Mouse (Mus musculus) limb, embryonic 14.5 days (tissue): Measurements from ENCODE around the gene Lyz1. TPM values are rescaled to one million over a fixed set of nuclear protein-coding genes. Genes with fewer than 3 reads are reported as not detected.
"Not testable (repeated sequence)": the region's sequence is repeated elsewhere in the genome, so short reads cannot be mapped to it uniquely, and the experiment has no call there.

Experiments
- ATAC-seq: fragments of 200-750 bp; cut with Nextera tagmentation; 2 replicates; pipeline ENCODE4 v1.8.0; 2017; ENCODE audit warnings: low read depth, moderate number of reproducible peaks, moderate TSS enrichment; ENCODE audit not compliant: low FRiP score
- DNase-seq: peaks from one replicate; pipeline ENCODE4 v3.0.0-alpha.2; 2015; ENCODE audit warnings: low spot score
- H3K27ac ChIP-seq: fragments of 300-500 bp; sonication (generic); replicated peaks from 2 replicates; pipeline ENCODE4 v1.5.1; 2014; ENCODE audit warnings: low read depth, mild to moderate bottlenecking, low read length, moderate library complexity, mixed read lengths
- H3K27me3 ChIP-seq: fragments of 300-500 bp; sonication (generic); 2 replicates; pipeline ENCODE4 v1.6.1; 2014; ENCODE audit warnings: low read length, mixed read lengths; ENCODE audit not compliant: control insufficient read depth, insufficient read depth
- H3K36me3 ChIP-seq: fragments of 300-500 bp; sonication (generic); 2 replicates; pipeline ENCODE4 v1.6.1; 2014; ENCODE audit warnings: mild to moderate bottlenecking, low read length, moderate library complexity, mixed read lengths; ENCODE audit not compliant: control insufficient read depth, insufficient read depth
- H3K4me1 ChIP-seq: fragments of 300-500 bp; sonication (generic); 2 replicates; pipeline ENCODE4 v1.6.1; 2014; ENCODE audit warnings: antibody characterized with exemption, low read length, mixed read lengths; ENCODE audit not compliant: control insufficient read depth, insufficient read depth
- H3K4me2 ChIP-seq: fragments of 300-500 bp; sonication (generic); replicated peaks from 2 replicates; pipeline ENCODE4 v1.6.1; 2014; ENCODE audit warnings: low read depth, mild to moderate bottlenecking, low read length, moderate library complexity; ENCODE audit not compliant: severe bottlenecking
- H3K4me3 ChIP-seq: fragments of 300-500 bp; sonication (generic); replicated peaks from 2 replicates; pipeline ENCODE4 v1.5.1; 2014; ENCODE audit warnings: low read length
- H3K9ac ChIP-seq: fragments of 300-500 bp; sonication (generic); 2 replicates; pipeline ENCODE4 v1.6.1; 2014; ENCODE audit warnings: mild to moderate bottlenecking, low read depth, low read length, moderate library complexity; ENCODE audit not compliant: severe bottlenecking
- H3K9me3 ChIP-seq: fragments of 300-500 bp; sonication (generic); 2 replicates; pipeline ENCODE4 v1.6.1; 2016; ENCODE audit warnings: low read length; ENCODE audit not compliant: control insufficient read depth
- POLR2A ChIP-seq: fragments of 200-500 bp; IDR thresholded peaks from 2 replicates; pipeline ENCODE4 v1.8.0; 2012; ENCODE audit warnings: inconsistent platforms, mild to moderate bottlenecking, moderate library complexity, borderline replicate concordance; ENCODE audit not compliant: insufficient read depth, insufficient read length; ENCODE audit errors: extremely low read depth
- WGBS: fragments of 180-500 bp; shearing (Covaris S2); extraction: QIAGEN DNeasy Blood & Tissue Kit; methylation state at CpG from one replicate; pipeline ENCODE4 v1.1.7; 2014; 5-methylcytosine and 5-hydroxymethylcytosine counted together
- polyA plus RNA-seq, 2 experiments: library from polyadenylated mRNA; depleted of rRNA in 1 of 2; stranded (reverse) in 1 of 2; unstranded in 1 of 2; fragments of >200 nt; fragmentation: Nextera tagmentation in 1 of 2; extraction: Ambion mirVana in 1 of 2; gene quantifications; 2 replicates each; pipeline versions ENCODE4 v1.2.1 to v1.2.3; 2012 to 2014

Gene Lyz1
- polyA plus RNA-seq, 2 experiments = 0.14 TPM; not detected in 1

DNA sequence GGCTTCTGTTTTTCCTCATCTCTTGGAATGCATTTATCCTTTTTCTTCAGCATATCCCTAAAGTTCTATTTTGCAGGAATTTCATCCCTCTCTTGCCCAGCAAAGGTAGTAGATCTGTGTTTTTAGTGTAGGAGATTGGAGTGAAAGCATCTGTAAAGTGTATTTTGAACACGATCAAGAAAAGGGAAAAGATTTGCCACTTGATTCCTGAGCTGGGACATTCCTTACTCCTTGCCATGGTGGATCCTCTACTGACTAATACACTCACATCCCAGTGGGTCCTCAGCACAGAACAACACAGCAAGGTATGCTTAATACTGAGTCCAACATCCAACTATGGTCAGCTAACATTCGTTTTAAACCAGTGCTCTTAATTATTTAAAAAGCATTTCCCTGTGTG, 10.1 kb downstream of the Lyz1 start:
- no peaks in the 10 kb centered on the region for H3K4me1 ChIP-seq
- H3K27me3 ChIP-seq = no peaks in the 10 kb centered on the region
- no peak overlapping the region for H3K4me2 ChIP-seq
- H3K9me3 ChIP-seq = no peaks in the 10 kb centered on the region
- TF ChIP-seq POLR2A = no peak
- H3K9ac ChIP-seq = no peak overlapping the region
- H3K36me3 ChIP-seq = no peaks in the 10 kb centered on the region
- H3K4me3 ChIP-seq = no peak overlapping the region
- no peak overlapping the region for H3K27ac ChIP-seq
- no peak for ATAC-seq
- 67% methylated on average over 2 of the region's 2 CpGs for WGBS
- no peak for DNase-seq

DNA sequence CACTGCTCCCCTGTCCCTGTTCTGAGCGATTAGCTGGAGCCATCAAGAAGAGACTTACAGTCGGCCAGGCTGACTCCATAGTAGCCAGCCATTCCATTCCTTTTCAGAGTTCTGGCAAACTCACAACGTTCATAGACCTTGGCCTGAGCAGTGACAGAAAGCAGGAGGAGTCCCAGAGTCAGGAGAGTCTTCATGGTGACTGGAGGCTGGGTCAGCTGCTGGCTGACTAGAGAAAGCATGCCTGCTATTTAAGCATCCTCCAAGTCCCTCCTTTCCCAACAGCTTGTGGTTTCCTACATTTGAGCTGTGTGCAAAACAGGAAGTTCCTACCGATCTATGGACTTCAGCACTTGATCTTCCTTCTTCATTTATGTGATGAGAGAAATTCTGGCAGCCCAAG, 10.6 kb downstream of the Lyz1 start, which contains the start of gene Lyz2:
Gene Lyz2 (minus strand): TSS at position 273 of the 400 bp plus-strand sequence.
- 61% methylated on average over 4 of the region's 4 CpGs for WGBS
- Histone ChIP-seq H3K9ac (no peak within 1 kb of the TSS), H3K27ac (no peak within 1 kb of the TSS), H3K9me3 (no peaks in the 10 kb centered on the region), H3K4me2 (no peak within 1 kb of the TSS), H3K36me3 (no peaks in the 10 kb centered on the region), H3K4me3 (no peak within 1 kb of the TSS), H3K4me1 (no peaks in the 10 kb centered on the region), H3K27me3 (no peaks in the 10 kb centered on the region)
- no peak for ATAC-seq
- no peak for DNase-seq
- no peak for TF ChIP-seq POLR2A

DNA sequence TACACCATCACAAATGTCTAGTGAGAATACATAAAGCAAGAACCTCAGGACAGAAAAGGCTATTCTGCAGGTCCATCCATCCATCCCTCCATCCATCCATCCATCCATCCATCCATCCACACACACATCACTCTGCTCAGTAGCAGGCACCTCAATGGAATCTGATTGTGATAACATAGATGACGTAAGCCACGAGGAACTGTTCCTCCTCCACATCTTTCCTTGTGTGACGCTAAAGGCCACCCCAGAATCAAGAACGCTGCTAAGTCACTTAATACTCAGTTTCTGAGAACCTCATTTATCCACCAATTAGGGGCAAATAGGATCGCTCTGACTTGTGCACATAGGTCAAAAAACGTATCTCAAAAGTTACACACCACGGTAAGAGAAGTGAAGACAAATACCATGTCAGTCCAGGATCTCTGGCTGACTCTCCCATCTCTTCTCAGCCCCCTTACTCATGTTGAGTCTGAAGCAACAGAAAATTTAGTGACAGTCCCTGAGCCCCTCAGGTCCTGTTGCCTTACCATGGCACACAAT, 11.2 kb downstream of the Lyz1 start:
- no peaks in the 10 kb centered on the region for H3K4me1 ChIP-seq
- no peak for ATAC-seq
- H3K27me3 ChIP-seq = no peaks in the 10 kb centered on the region
- no peak for DNase-seq
- WGBS = 86% methylated on average over 7 of the region's 7 CpGs
- H3K4me3 ChIP-seq = no peak overlapping the region
- no peak overlapping the region for H3K9ac ChIP-seq
- no peaks in the 10 kb centered on the region for H3K36me3 ChIP-seq
- TF ChIP-seq POLR2A = no peak
- no peaks in the 10 kb centered on the region for H3K9me3 ChIP-seq
- no peak overlapping the region for H3K4me2 ChIP-seq
- H3K27ac ChIP-seq = no peak overlapping the region

DNA sequence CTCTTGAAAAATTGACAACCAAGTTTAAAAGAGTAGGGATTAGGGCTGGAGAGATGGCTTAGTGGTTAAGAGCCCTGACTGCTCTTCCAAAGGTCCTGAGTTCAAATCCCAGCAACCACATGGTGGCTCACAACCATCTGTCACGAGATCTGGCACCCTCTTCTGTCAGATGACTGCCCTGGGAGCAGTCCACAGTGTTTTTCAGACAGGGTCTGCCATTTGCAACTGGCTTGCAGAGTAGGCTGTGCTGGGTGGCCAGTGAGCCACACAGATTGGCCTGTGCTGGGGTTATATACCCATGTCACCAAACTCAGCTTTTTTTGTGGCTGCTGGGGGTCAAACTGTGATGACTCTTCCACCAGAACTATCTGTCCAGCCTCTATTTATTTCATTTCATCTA, 12.7 kb downstream of the Lyz1 start:
- Histone ChIP-seq H3K9ac (no peak overlapping the region), H3K4me3 (no peak overlapping the region), H3K4me1 (no peaks in the 10 kb centered on the region), H3K9me3 (no peaks in the 10 kb centered on the region), H3K27ac (no peak overlapping the region), H3K4me2 (no peak overlapping the region), H3K27me3 (no peaks in the 10 kb centered on the region), H3K36me3 (no peaks in the 10 kb centered on the region)
- DNase-seq = no peak
- no peak for ATAC-seq
- WGBS = 43% methylated on average over 1 of the region's 1 CpGs
- no peak for TF ChIP-seq POLR2A

DNA sequence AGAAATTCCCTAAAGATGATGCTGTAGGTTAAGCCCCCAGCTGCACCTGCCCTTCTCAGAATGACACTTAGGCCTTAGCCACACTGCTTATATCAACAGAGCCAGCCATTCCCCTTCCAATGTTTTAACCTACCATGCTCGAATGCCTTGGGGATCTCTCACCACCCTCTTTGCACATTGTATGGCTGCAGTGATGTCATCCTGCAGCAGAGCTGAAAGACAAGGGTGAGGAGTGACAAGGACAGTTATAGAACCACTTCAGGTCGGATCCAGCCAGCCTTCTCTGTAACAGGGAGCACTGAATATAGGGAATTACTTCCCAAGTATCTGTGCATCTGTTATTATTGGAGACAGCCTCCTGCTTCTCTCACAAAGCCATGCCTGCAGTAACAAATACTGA, 14.2 kb downstream of the Lyz1 start:
- not testable (repeated sequence) for ATAC-seq, H3K27ac ChIP-seq, H3K9me3 ChIP-seq, H3K4me1 ChIP-seq, H3K9ac ChIP-seq, H3K4me3 ChIP-seq, DNase-seq, H3K4me2 ChIP-seq, H3K27me3 ChIP-seq, H3K36me3 ChIP-seq
- WGBS = 49% methylated on average over 2 of the region's 2 CpGs

DNA sequence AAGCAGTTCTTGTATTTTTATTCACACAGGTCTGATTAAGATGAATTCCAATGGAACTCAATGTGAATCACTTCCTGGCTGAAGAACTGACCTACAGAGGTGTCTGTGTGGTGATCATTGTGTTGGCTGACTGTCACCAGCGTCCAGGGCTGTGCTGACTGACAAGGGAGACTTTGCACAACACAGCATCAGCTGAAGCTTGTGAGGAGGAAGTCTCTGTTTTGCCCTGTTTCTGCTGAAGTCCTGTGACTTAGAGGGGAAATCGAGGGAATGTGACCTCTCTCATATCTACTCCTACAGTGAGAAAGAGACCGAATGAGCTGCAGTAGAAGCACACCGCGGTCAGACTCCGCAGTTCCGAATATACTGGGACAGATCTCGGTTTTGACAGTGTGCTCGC, 14.9 kb downstream of the Lyz1 start:
- not testable (repeated sequence) for H3K4me2 ChIP-seq, H3K9me3 ChIP-seq, H3K27ac ChIP-seq, H3K36me3 ChIP-seq, H3K27me3 ChIP-seq, H3K9ac ChIP-seq, H3K4me1 ChIP-seq, H3K4me3 ChIP-seq, DNase-seq, ATAC-seq
- WGBS = 80% methylated on average over 9 of the region's 9 CpGs
